Mouse (Mus musculus) forebrain, embryonic 12.5 days (tissue): ENCODE results near the gene Olfr190. TPM values are rescaled to one million over a fixed set of nuclear protein-coding genes. Genes with fewer than 3 reads are reported as not detected.

Source experiments
- ATAC-seq: fragments of 200-750 bp; cut with Nextera tagmentation; 2 replicates; pipeline ENCODE4 v1.8.0; 2017; ENCODE audit warnings: moderate TSS enrichment; ENCODE audit not compliant: low FRiP score
- H3K27ac ChIP-seq: fragments of 300-500 bp; sonication (generic); 2 replicates; pipeline ENCODE4 v1.5.1; 2016; ENCODE audit warnings: mild to moderate bottlenecking
- H3K27me3 ChIP-seq: fragments of 300-500 bp; sonication (generic); 2 replicates; pipeline ENCODE4 v1.6.1; 2016; ENCODE audit warnings: mild to moderate bottlenecking
- H3K36me3 ChIP-seq: fragments of 300-500 bp; sonication (generic); replicated peaks from 2 replicates; pipeline ENCODE4 v1.6.1; 2016; ENCODE audit warnings: mild to moderate bottlenecking
- H3K4me1 ChIP-seq: fragments of 300-500 bp; sonication (generic); 2 replicates; pipeline ENCODE4 v1.6.1; 2016
- H3K4me2 ChIP-seq: fragments of 300-500 bp; sonication (generic); 2 replicates; pipeline ENCODE4 v1.6.1; 2016; ENCODE audit warnings: mild to moderate bottlenecking, moderate library complexity
- H3K4me3 ChIP-seq: fragments of 300-500 bp; sonication (generic); replicated peaks from 2 replicates; pipeline ENCODE4 v1.5.1; 2016; ENCODE audit warnings: mild to moderate bottlenecking
- H3K9ac ChIP-seq: fragments of 300-500 bp; sonication (generic); 2 replicates; pipeline ENCODE4 v1.6.1; 2016; ENCODE audit warnings: mild to moderate bottlenecking
- H3K9me3 ChIP-seq: fragments of 300-500 bp; sonication (generic); 2 replicates; pipeline ENCODE4 v1.6.1; 2016
- WGBS: fragments of 180-500 bp; shearing (Covaris S2); methylation state at CpG from one replicate; pipeline ENCODE4 v1.1.7; 2016; 5-methylcytosine and 5-hydroxymethylcytosine counted together
- polyA plus RNA-seq: library from polyadenylated mRNA; unstranded; fragments of >200 nt; fragmentation: Nextera tagmentation; extraction: Ambion mirVana; gene quantifications from 2 replicates; pipeline ENCODE4 v1.2.1, GENCODE M21; 2016

The Olfr190 gene
- polyA plus RNA-seq, 1 experiment from 2014 or later = not detected

DNA sequence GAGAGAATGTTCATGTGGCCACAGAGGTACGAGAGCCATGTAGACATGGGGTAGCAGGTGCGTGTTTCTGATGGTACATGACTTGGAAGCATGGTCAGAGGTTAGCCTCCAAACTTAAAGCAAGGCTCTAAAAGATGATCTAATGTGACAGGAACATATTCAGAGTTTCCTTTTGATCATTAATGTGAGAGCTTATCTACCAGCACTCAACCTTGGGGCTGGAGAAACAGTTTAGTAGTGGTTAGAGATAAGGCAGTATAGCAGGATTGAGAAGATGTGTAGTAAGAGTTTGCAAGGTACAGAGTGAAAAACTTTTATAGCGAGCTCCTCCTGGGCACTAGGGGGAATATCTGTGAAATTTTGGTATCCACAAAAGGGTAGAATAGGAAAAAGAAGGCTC, 32.0 kb downstream of the Olfr190 start:
- Histone ChIP-seq H3K4me1 (no peaks in the 10 kb centered on the region), H3K36me3 (no peaks in the 10 kb centered on the region), H3K9me3 (no peaks in the 10 kb centered on the region; the same call in 1 of the 2 replicates), H3K27me3 (no peaks in the 10 kb centered on the region), H3K9ac (no peak overlapping the region), H3K27ac (no peak overlapping the region), H3K4me2 (no peak overlapping the region), H3K4me3 (no peak overlapping the region)
- WGBS = 76% methylated on average over 3 of the region's 3 CpGs
- no peak for ATAC-seq

DNA sequence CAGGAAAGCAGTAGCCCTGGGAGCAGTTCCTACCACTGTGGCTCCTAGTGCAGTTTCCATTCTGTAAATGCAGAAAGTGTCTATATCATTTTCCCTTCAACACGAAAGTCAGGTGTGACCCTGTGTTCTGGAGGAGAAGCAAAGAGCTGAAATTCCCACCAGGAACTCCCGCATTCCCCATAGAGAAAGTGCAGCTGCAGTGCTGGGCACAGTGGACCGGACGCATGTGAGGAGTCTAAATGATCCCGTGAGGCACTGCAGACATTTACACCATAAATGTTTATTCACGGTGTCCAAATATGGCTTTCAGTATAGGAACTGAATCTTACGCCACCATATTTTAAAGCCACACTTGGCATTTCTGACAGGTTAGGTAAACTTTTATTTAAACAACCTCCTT, 38.1 kb downstream of the Olfr190 start, which contains the start of gene Olfr187:
Gene Olfr187, minus strand, starts transcription at position 58 of the 400 bp plus-strand sequence.
- no peaks in the 10 kb centered on the region for H3K4me1 ChIP-seq
- H3K27me3 ChIP-seq = no peaks in the 10 kb centered on the region
- ATAC-seq = no peak
- H3K36me3 ChIP-seq = no peaks in the 10 kb centered on the region
- H3K9ac ChIP-seq = no peak within 1 kb of the TSS
- no peak within 1 kb of the TSS for H3K4me2 ChIP-seq
- H3K4me3 ChIP-seq = no peak within 1 kb of the TSS
- H3K9me3 ChIP-seq = no peaks in the 10 kb centered on the region; the same call in 1 of the 2 replicates
- no peak within 1 kb of the TSS for H3K27ac ChIP-seq
- 90% methylated on average over 7 of the region's 7 CpGs for WGBS

DNA sequence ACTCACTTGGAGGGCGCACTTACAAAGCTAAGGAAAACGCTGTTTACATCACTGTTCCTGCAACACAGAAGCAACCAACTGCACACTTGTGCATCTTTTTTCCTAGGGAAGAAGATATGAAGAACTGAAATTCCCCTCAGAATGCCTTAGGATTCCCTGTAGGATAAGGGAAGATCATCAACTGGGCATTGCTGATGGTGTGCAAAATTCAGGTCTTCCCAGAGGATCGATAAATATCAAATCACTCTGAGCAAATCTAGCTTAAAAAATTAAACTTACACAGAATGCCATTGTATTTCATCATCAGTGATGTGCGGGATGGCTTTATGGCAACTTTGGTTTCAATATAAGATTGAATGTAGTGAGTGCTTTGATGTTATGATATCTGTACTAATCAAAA, 47.6 kb downstream of the Olfr190 start, which contains the start of gene Olfr186:
Gene Olfr186, minus strand, starts transcription at position 101 of the 400 bp plus-strand sequence.
- H3K27me3 ChIP-seq = no peaks in the 10 kb centered on the region
- no peaks in the 10 kb centered on the region for H3K9me3 ChIP-seq
- WGBS = 93% methylated on average over 4 of the region's 4 CpGs
- no peak within 1 kb of the TSS for H3K4me3 ChIP-seq
- no peak within 1 kb of the TSS for H3K4me2 ChIP-seq
- no peak within 1 kb of the TSS for H3K9ac ChIP-seq
- H3K4me1 ChIP-seq = no peaks in the 10 kb centered on the region
- no peak within 1 kb of the TSS for H3K27ac ChIP-seq
- H3K36me3 ChIP-seq = no peaks in the 10 kb centered on the region
- ATAC-seq = no peak

Other genes starting within 250 kb of the Olfr190 start
- gene Olfr177, start 203.2 kb downstream of the Olfr190 start, polyA plus RNA-seq = not detected in 2 replicates
- not detected in 2 replicates for gene Olfr178, start 185.9 kb downstream of the Olfr190 start, polyA plus RNA-seq
- gene Olfr181, start 149.2 kb downstream of the Olfr190 start, polyA plus RNA-seq = not detected in 2 replicates
- not detected in 2 replicates for gene Olfr180, start 148.6 kb downstream of the Olfr190 start, polyA plus RNA-seq
- gene Olfr183, start 82.6 kb downstream of the Olfr190 start, polyA plus RNA-seq = not detected in 2 replicates
- not detected in 2 replicates for gene Olfr186, start 47.7 kb downstream of the Olfr190 start, polyA plus RNA-seq
- gene Olfr187, start 38.2 kb downstream of the Olfr190 start, polyA plus RNA-seq = not detected in 2 replicates
- gene Olfr191, start 11.8 kb upstream of the Olfr190 start, polyA plus RNA-seq = not detected in 2 replicates
- gene Olfr193, start 33.9 kb upstream of the Olfr190 start, polyA plus RNA-seq = not detected in 2 replicates
- not detected in 2 replicates for gene Olfr194, start 43.1 kb upstream of the Olfr190 start, polyA plus RNA-seq
- not detected in 2 replicates for gene Olfr195, start 69.0 kb upstream of the Olfr190 start, polyA plus RNA-seq
- gene Olfr196, start 92.4 kb upstream of the Olfr190 start, polyA plus RNA-seq = not detected in 2 replicates
- gene Olfr198, start 125.5 kb upstream of the Olfr190 start, polyA plus RNA-seq = not detected in 2 replicates
- not detected in 2 replicates for gene Olfr199, start 141.8 kb upstream of the Olfr190 start, polyA plus RNA-seq
- gene Olfr201, start 194.6 kb upstream of the Olfr190 start, polyA plus RNA-seq = not detected in 2 replicates
- not detected in 2 replicates for gene Olfr202, start 208.8 kb upstream of the Olfr190 start, polyA plus RNA-seq
- not detected in 2 replicates for gene Olfr203, start 220.9 kb upstream of the Olfr190 start, polyA plus RNA-seq
- not detected in 2 replicates for gene Olfr204, start 240.2 kb upstream of the Olfr190 start, polyA plus RNA-seq